In the genomic region with DNA sequence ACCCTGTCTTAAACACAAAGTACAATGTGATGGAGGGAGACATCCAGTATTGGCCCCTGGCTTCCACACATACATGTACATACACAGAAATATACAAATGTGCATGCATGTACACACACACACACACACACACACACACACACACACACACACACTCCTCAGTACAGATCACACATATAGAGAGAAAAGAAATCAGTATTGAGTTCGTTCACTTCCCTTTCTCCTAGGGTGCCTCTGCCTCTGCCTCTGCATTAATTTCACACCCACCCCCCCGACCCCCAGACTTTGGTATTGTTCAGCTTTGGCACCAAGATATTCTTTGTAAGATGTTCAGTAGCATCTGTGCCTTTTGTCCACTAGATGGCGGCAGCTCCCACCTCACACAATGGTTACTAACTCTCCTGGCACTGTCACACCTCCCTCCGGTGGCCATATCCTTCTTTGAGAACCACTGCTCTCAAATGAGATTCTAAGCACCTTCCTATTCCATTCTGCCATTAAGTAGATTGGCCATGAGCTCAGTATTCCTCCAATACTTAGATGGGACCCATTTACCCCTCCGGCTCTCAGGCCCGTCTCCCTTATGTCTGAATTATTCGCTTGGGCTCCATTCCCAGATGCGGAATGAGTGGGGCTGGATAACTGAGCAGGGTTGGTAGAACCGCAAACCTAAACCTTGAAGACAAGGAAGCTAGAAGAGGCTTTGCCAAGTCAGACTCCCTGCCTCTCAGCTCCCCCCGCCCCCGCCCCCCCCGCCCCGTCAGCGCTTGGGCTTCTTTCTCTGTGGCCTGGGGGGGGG, we compare ENCODE assay signal across 9 mouse cellular contexts. TPM values are rescaled to one million over a fixed set of nuclear protein-coding genes. Genes with fewer than 3 reads are reported as not detected.
DNase-seq lines count a peak whose midpoint lies in the region; ATAC-seq and TF ChIP-seq lines count a peak whose summit lies in the region.
"Had no signal": no experiment of that assay in that cellular context is flagged by ENCODE, and none has a peak within 500 bp of the region (broad histone marks: within the 10 kb centered on the region; RNA-seq: fewer than 3 reads in every experiment).

No protein-coding gene starts in this region.

- no peaks in the 10 kb centered on the region for H3K36me3 ChIP-seq in thymus, adult 2 months (ENCODE audit: control insufficient read depth, insufficient read depth, low read length)
- H3K36me3 ChIP-seq in forebrain, embryonic 14.5 days (ENCODE audit: control insufficient read depth, insufficient read depth, low read length), result no peaks in the 10 kb centered on the region
- no peaks in the 10 kb centered on the region for H3K36me3 ChIP-seq in limb, embryonic 11.5 days (ENCODE audit: control insufficient read depth, insufficient read depth, low read length)
- H3K36me3 ChIP-seq in neural tube, embryonic 15.5 days, result no peaks in the 10 kb centered on the region

- no peak overlapping the region for H3K27ac ChIP-seq in thymus, adult 2 months (ENCODE audit: control insufficient read depth, insufficient read depth, low read length)
- H3K27ac ChIP-seq in forebrain, embryonic 14.5 days (ENCODE audit: low read depth, low read length), result no peak overlapping the region
- no peak overlapping the region for H3K27ac ChIP-seq in limb, embryonic 11.5 days (replicated peaks; ENCODE audit: low read depth, low read length)
- H3K27ac ChIP-seq in neural tube, embryonic 15.5 days (replicated peaks), result peak overlapping the region; percentile 39; the same call in 1 of the 2 replicates
- H3K27ac ChIP-seq: heart, embryonic 13.5 days had no signal

- DNase-seq in thymus, adult 2 months, result peak; percentile 53
- no peak for DNase-seq in thymus, adult 18-20 months
- peak; percentile 39 for DNase-seq in c-Kit-positive CD71-positive TER-119-positive erythroid progenitor cells, embryonic 14.5 days (ENCODE audit: low spot score)
- DNase-seq in forebrain, embryonic 14.5 days (ENCODE audit: low spot score), result peak; percentile 84
- peak; percentile 17 to 31 for DNase-seq in kidney, adult 8-10 months
- peak; percentile 68 for DNase-seq in limb, embryonic 11.5 days (ENCODE audit: low spot score)
- peak; percentile 17 for DNase-seq in yolk sac, embryonic 10.5 days (ENCODE audit: low spot score)

- no peak overlapping the region for H3K4me2 ChIP-seq in forebrain, embryonic 14.5 days (ENCODE audit: low read length)
- H3K4me2 ChIP-seq in limb, embryonic 11.5 days (ENCODE audit: low read depth, severe bottlenecking), result no peak overlapping the region
- no peak overlapping the region for H3K4me2 ChIP-seq in neural tube, embryonic 15.5 days
- H3K4me2 ChIP-seq: heart, embryonic 13.5 days had no signal

- no peak for TF ChIP-seq CTCF in thymus, adult 2 months (IDR thresholded peaks at IDR 0.05; ENCODE audit: borderline replicate concordance, control insufficient read depth, extremely low read depth, insufficient read depth, low read length, poor library complexity)

- H3K9ac ChIP-seq in forebrain, embryonic 14.5 days (ENCODE audit: low read length), result no peak overlapping the region
- no peak overlapping the region for H3K9ac ChIP-seq in limb, embryonic 11.5 days (ENCODE audit: low read length)
- H3K9ac ChIP-seq in neural tube, embryonic 15.5 days (replicated peaks), result no peak overlapping the region
- H3K9ac ChIP-seq: heart, embryonic 13.5 days had no signal

- 84% methylated on average over 14 of the region's 14 CpGs for WGBS in thymus, adult 2 months
- WGBS in forebrain, embryonic 14.5 days, result 70% methylated on average over 14 of the region's 14 CpGs
- 67% methylated on average over 14 of the region's 14 CpGs for WGBS in limb, embryonic 11.5 days
- WGBS in neural tube, embryonic 15.5 days, result 67% methylated on average over 14 of the region's 14 CpGs

- no peaks in the 10 kb centered on the region for H3K9me3 ChIP-seq in forebrain, embryonic 14.5 days (replicated peaks; ENCODE audit: control insufficient read depth, low read length)
- no peaks in the 10 kb centered on the region for H3K9me3 ChIP-seq in limb, embryonic 11.5 days (ENCODE audit: control insufficient read depth, low read length)
- H3K9me3 ChIP-seq in neural tube, embryonic 15.5 days (replicated peaks), result no peaks in the 10 kb centered on the region

- H3K4me3 ChIP-seq in thymus, adult 2 months (ENCODE audit: control insufficient read depth, insufficient read depth, low read length), result no peak overlapping the region
- no peak overlapping the region for H3K4me3 ChIP-seq in forebrain, embryonic 14.5 days (ENCODE audit: low read depth, low read length)
- no peak overlapping the region for H3K4me3 ChIP-seq in limb, embryonic 11.5 days (ENCODE audit: low read depth, low read length)
- H3K4me3 ChIP-seq in neural tube, embryonic 15.5 days (replicated peaks), result no peak overlapping the region
- H3K4me3 ChIP-seq: heart, embryonic 13.5 days had no signal

- H3K4me1 ChIP-seq in thymus, adult 2 months (replicated peaks; ENCODE audit: control insufficient read depth, insufficient read depth, low read length), result no peaks in the 10 kb centered on the region
- no peaks in the 10 kb centered on the region for H3K4me1 ChIP-seq in forebrain, embryonic 14.5 days (ENCODE audit: control insufficient read depth, insufficient read depth, low read length)
- H3K4me1 ChIP-seq in limb, embryonic 11.5 days (ENCODE audit: control insufficient read depth, insufficient read depth, low read length), result no peaks in the 10 kb centered on the region
- 0 out of 2 replicates have a peak, but pooled peaks cover 8% of the 10 kb centered on the region for H3K4me1 ChIP-seq in neural tube, embryonic 15.5 days
- H3K4me1 ChIP-seq: heart, embryonic 13.5 days had no signal

- no peaks in the 10 kb centered on the region for H3K27me3 ChIP-seq in thymus, adult 2 months (ENCODE audit: control insufficient read depth, insufficient read depth, low read length)
- no peaks in the 10 kb centered on the region for H3K27me3 ChIP-seq in forebrain, embryonic 14.5 days (replicated peaks; ENCODE audit: control insufficient read depth, insufficient read depth, low read length)
- no peaks in the 10 kb centered on the region for H3K27me3 ChIP-seq in limb, embryonic 11.5 days (ENCODE audit: control insufficient read depth, insufficient read depth, low read length)
- H3K27me3 ChIP-seq in neural tube, embryonic 15.5 days (replicated peaks), result no peaks in the 10 kb centered on the region
- H3K27me3 ChIP-seq: heart, embryonic 13.5 days had no signal

- TF ChIP-seq POLR2A in thymus, adult 2 months (IDR thresholded peaks at IDR 0.05; ENCODE audit: control insufficient read depth, extremely low read depth, insufficient read depth, low read length, poor library complexity), result no peak

- ATAC-seq in forebrain, embryonic 14.5 days, result peak; percentile 68
- no peak; the same call in 1 of the 2 replicates for ATAC-seq in limb, embryonic 11.5 days (ENCODE audit: insufficient number of reproducible peaks, low FRiP score, low TSS enrichment, low read depth)
- peak; percentile 47; the same call in 1 of the 2 replicates for ATAC-seq in neural tube, embryonic 15.5 days (ENCODE audit: low FRiP score)

RNA-seq across cellular contexts. Expression of gene Sdr42e1, which starts 47.2 kb away (rescaled TPM):
- polyA plus RNA-seq in thymus, adult 2 months (2012; rRNA removed), result 5.1 and 5.3 TPM in 2 replicates
- 0.48 and 0.75 TPM in 2 replicates for polyA plus RNA-seq in forebrain, embryonic 14.5 days (2014; fragmentation: Nextera tagmentation; extraction: Ambion mirVana)
- polyA plus RNA-seq in limb, embryonic 11.5 days (2014; fragmentation: Nextera tagmentation; extraction: Ambion mirVana), result 0.72 and 0.78 TPM in 2 replicates
- polyA plus RNA-seq in neural tube, embryonic 15.5 days (2015; fragmentation: Nextera tagmentation; extraction: Ambion mirVana), result 2.1 and 3.0 TPM in 2 replicates

Comparison
In these comparisons a context has a peak if more than half of its experiments do, and no peak if none do; other contexts are left out.
1. DNase-seq: peak in thymus, adult 2 months (single experiment), c-Kit-positive CD71-positive TER-119-positive erythroid progenitor cells, embryonic 14.5 days (single experiment), forebrain, embryonic 14.5 days (single experiment), kidney, adult 8-10 months (2 of 2), limb, embryonic 11.5 days (single experiment) and yolk sac, embryonic 10.5 days (single experiment); none in thymus, adult 18-20 months (0 of 2).